Mouse (Mus musculus) liver, embryonic 14.5 days (tissue): ENCODE data around the gene Zfp113. TPM values are rescaled to one million over a fixed set of nuclear protein-coding genes. Genes with fewer than 3 reads are reported as not detected.

Source experiments
- ATAC-seq: fragments of 200-750 bp; cut with Nextera tagmentation; 2 replicates; pipeline ENCODE4 v1.8.0; 2017; ENCODE audit warnings: moderate number of reproducible peaks, mild to moderate bottlenecking, moderate library complexity; ENCODE audit not compliant: insufficient read depth
- DNase-seq, 3 experiments: peaks; one replicate each; pipeline ENCODE4 v3.0.0-alpha.2; 2012 to 2013; ENCODE audit warnings: low read depth in 3 of 3, low spot score in 3 of 3
- H3K27ac ChIP-seq: fragments of 300-500 bp; sonication (generic); 2 replicates; pipeline ENCODE4 v1.5.1; 2014; ENCODE audit warnings: moderate library complexity, mild to moderate bottlenecking, control low read depth, inconsistent platforms
- H3K27me3 ChIP-seq: fragments of 300-500 bp; sonication (generic); 2 replicates; pipeline ENCODE4 v1.6.1; 2014; ENCODE audit warnings: mild to moderate bottlenecking, low read length, moderate library complexity; ENCODE audit not compliant: control insufficient read depth, insufficient read depth
- H3K36me3 ChIP-seq: fragments of 300-500 bp; sonication (generic); replicated peaks from 2 replicates; pipeline ENCODE4 v1.6.1; 2014; ENCODE audit warnings: low read depth; ENCODE audit not compliant: control insufficient read depth, insufficient read depth
- H3K4me1 ChIP-seq, 2 experiments: fragments of 200-500 bp in 1 of 2; fragments of 300-500 bp in 1 of 2; sonication (generic) in 1 of 2; replicated peaks; 2 replicates each; pipeline ENCODE4 v1.6.1; 2012 to 2014; ENCODE audit warnings: antibody characterized with exemption in 1 of 2, inconsistent platforms in 1 of 2, low read length in 1 of 2; ENCODE audit not compliant: control insufficient read depth in 2 of 2, insufficient read depth in 2 of 2
- H3K4me2 ChIP-seq: fragments of 300-500 bp; sonication (generic); 2 replicates; pipeline ENCODE4 v1.6.1; 2014; ENCODE audit warnings: low read depth, mild to moderate bottlenecking, control low read depth, moderate library complexity
- H3K4me3 ChIP-seq, 2 experiments: fragments of 200-500 bp in 1 of 2; fragments of 300-500 bp in 1 of 2; sonication (generic) in 1 of 2; 2 replicates each; pipeline ENCODE4 v1.5.1; 2012 to 2014; ENCODE audit warnings: low read depth in 2 of 2, low read length in 2 of 2, mild to moderate bottlenecking in 2 of 2, control low read depth in 1 of 2, inconsistent platforms in 1 of 2, moderate library complexity in 1 of 2; ENCODE audit not compliant: insufficient read depth in 1 of 2
- H3K9ac ChIP-seq: fragments of 300-500 bp; sonication (generic); replicated peaks from 2 replicates; pipeline ENCODE4 v1.6.1; 2014; ENCODE audit warnings: mild to moderate bottlenecking, control low read depth, moderate library complexity
- H3K9me3 ChIP-seq: fragments of 300-500 bp; sonication (generic); 2 replicates; pipeline ENCODE4 v1.6.1; 2016; ENCODE audit warnings: low read length, mixed read lengths; ENCODE audit not compliant: control insufficient read depth
- CTCF ChIP-seq: IDR thresholded peaks from 2 replicates; pipeline ENCODE4 v1.5.1; 2016; ENCODE audit warnings: antibody characterized with exemption, low read depth, control low read depth
- EP300 ChIP-seq: IDR thresholded peaks from 2 replicates; pipeline ENCODE4 v1.6.1; 2016; ENCODE audit warnings: antibody characterized with exemption, low read depth
- WGBS: fragments of 180-500 bp; shearing (Covaris S2); extraction: QIAGEN DNeasy Blood & Tissue Kit; methylation state at CpG from one replicate; pipeline ENCODE4 v1.1.7; 2014; ENCODE audit not compliant: insufficient replicate concordance; 5-methylcytosine and 5-hydroxymethylcytosine counted together
- polyA plus RNA-seq, 2 experiments: library from polyadenylated mRNA; depleted of rRNA in 1 of 2; stranded (reverse) in 1 of 2; unstranded in 1 of 2; fragments of >200 nt; fragmentation: Nextera tagmentation in 1 of 2; extraction: Ambion mirVana in 1 of 2; gene quantifications; 2 replicates each; pipeline versions ENCODE4 v1.2.1 to v1.2.3; 2012 to 2014

The Zfp113 gene
- polyA plus RNA-seq, 2 experiments = 1.4 to 2.6 TPM

DNA sequence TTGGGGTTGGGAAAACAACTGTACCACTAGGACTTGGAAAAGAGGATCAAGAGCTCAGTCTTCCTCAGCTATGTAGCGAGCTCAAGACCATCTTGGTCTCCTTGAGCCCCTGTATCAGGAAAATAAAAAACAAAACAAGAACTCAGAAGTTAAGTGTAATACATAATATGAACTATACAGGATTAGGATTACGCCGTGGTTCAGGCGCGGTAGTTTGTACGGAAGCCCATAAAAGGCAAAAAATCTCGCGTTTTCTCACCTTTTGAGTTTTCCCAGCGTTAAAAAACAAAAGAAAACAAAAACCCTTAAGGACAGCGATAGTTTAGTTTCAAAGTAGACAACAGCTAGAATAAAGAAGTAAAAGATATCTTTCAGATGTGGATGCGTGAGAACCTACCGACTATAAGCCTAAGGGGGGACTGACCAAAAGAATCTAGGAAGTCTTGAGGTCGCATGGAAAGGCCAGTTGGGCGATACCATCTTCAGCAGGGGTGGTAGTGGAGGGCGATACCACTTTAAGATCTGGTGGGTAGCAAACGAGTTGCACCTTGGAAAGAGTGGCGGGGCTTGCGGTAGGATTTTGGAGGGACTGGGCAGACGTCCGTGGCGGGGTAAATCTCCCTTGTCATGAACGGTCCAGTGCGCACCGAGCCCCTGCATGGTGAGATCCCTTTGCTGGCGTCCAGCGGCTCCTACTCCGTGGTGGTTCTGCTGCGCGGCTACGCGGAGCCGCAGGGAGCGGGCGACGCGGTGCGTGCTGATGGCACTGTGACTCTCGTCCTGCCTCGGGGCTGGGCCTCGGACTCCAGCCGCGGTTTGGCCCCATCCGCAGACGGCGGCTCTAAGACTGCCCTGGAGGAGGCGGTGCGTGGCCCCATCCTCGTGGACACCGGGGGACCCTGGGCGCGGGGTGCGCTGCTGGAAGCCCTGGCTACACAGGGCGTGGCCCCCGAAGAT, 38.5 kb upstream of the Zfp113 start, which contains the start of gene Mblac1:
Gene Mblac1 (plus strand): TSS at position 544 of the 957 bp plus-strand sequence.
- Histone ChIP-seq H3K4me2 (peak within 1 kb of the TSS; percentile 82), H3K9me3 (no peaks in the 10 kb centered on the region), H3K36me3 (peaks cover 5% of the 10 kb centered on the region; the same call in 1 of the 2 replicates), H3K4me1 (peaks cover 0 to 6% of the 10 kb centered on the region in 2 experiments; a peak in 3 of 4 replicates), H3K27ac (peak within 1 kb of the TSS; percentile 22; the same call in 1 of the 2 replicates), H3K9ac (peak within 1 kb of the TSS; percentile 83), H3K4me3 (peak within 1 kb of the TSS; percentile 74 to 81), H3K27me3 (no peaks in the 10 kb centered on the region)
- DNase-seq = peak; percentile 79 to 84 (median 82)
- 5% methylated on average over 54 of the region's 54 CpGs for WGBS
- ATAC-seq = peak; percentile 80
- TF ChIP-seq EP300 = peak; percentile 20; the same call in 1 of the 2 replicates
- TF ChIP-seq CTCF = no peak

DNA sequence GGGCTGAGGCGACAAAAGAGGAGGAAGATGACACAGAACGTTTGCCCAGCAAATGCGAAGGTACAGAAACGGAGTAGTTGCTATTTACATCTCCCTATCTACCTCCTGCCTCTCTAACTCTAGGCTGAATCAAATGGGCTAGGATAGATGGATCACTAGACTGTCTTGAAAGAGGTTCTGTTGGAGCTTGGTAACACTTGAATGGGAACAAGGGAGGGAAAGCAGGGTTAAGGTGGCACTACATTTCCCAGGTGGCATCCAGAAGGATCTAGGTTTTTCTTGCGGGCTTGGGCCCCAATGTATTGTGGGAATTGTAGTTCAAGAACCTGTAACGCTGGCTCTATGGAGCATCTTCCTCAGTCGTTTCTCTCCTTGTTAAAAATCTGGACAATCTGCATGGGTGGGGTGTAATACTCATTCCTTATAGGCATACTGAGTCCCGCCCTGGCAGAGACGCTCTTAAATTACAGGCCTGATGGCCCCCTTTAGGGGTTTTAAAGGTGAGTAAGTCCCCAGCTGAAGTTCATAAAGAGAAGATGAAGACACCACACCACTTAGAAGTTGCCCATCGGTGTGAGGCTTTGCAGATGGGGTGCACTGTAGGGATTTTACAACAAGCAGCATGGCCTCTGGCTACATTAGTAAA, 32.2 kb upstream of the Zfp113 start:
- H3K4me1 ChIP-seq = peaks cover 13 to 14% of the 10 kb centered on the region in 2 experiments
- no peak for TF ChIP-seq EP300
- no peak for TF ChIP-seq CTCF
- ATAC-seq (peak; percentile 81), DNase-seq (peak; percentile 74 to 77 (median 76))
- H3K4me2 ChIP-seq = peak overlapping the region; percentile 93
- H3K9me3 ChIP-seq = no peaks in the 10 kb centered on the region
- no peaks in the 10 kb centered on the region for H3K27me3 ChIP-seq
- H3K27ac ChIP-seq = peak overlapping the region; percentile 81
- peak overlapping the region; percentile 75 to 99 for H3K4me3 ChIP-seq
- peaks cover 8% of the 10 kb centered on the region; the same call in 1 of the 2 replicates for H3K36me3 ChIP-seq
- under 1% methylated on average over 10 of the region's 10 CpGs for WGBS
- peak overlapping the region; percentile 86 for H3K9ac ChIP-seq

DNA sequence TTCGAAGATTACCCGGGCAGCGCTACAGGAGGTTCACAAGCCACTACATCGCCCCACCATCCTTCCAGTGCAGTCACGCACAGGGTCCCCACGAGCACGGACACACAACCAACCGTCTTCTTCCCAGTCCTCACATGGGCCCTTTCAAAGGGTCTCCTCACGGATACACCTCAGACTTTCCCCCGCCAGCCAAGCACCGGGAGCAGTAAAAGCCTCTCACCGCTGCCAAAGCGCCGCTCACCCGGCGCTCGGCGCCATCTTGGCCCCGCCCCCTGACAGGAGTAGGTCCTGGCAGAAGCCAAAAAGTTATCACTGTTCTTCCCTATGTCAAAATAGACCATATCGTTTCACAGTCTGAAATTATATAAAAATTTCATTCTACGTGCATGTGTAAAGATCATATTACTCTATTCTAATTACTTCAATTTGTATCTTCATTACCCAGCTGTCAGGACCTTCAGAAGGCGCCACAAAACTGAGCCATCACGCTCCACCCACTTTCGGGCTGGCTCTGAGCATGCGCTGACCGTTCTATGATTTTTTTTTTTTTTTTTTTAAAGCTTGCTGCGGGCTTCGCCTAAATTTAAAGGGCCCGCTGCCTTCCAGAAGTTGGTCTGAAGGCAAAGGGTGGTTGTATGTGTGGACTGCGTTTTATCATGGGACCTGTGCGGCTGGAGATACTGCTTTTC, 31.6 kb upstream of the Zfp113 start, which contains the start of the genes Taf6 and Cnpy4:
Gene Taf6 (minus strand): TSS at position 502 of the 689 bp plus-strand sequence.
Gene Cnpy4 (plus strand): TSS at position 536 of the 689 bp plus-strand sequence.
- peak; percentile 85 for ATAC-seq
- peaks cover 12% of the 10 kb centered on the region for H3K36me3 ChIP-seq
- WGBS = under 1% methylated on average over 31 of the region's 31 CpGs

DNA sequence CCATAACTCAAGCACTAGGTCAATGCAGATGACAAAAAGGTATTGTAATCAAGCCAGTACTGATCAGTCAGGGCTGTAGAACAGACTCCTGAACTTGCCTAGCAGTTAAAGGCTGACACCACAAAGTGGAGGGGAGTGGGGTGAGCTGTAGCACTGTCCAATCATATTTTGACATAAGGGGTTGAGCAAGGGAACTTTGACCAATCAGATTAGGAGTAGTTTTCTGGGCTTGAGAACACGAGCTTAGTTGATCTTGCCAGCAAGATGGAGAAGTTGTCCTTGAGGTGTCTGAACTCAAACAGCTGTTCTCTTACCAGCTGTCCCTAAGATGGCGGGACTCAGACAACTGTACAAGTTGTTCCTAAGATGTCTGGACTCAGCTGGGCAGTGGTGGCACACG, 17.7 kb upstream of the Zfp113 start:
- TF ChIP-seq EP300 (no peak), CTCF (no peak)
- 59% methylated on average over 3 of the region's 3 CpGs for WGBS
- DNase-seq (no peak), ATAC-seq (no peak)
- Histone ChIP-seq H3K4me3 (peak overlapping the region in 1 of 2 experiments; percentile 88; a peak in 1 of 4 replicates), H3K4me1 (peaks cover 15 to 16% of the 10 kb centered on the region in 2 experiments), H3K36me3 (peaks cover 44% of the 10 kb centered on the region), H3K9me3 (no peaks in the 10 kb centered on the region), H3K27me3 (no peaks in the 10 kb centered on the region), H3K9ac (peak overlapping the region; percentile 18), H3K27ac (no peak overlapping the region; the same call in 1 of the 2 replicates), H3K4me2 (peak overlapping the region; percentile 82)

More for the DNA sequence above, 31.6 kb upstream of the Zfp113 start, which contains the start of the genes Taf6 and Cnpy4:
- Histone ChIP-seq H3K9ac (peak within 1 kb of the TSS; percentile 90), H3K27ac (peak within 1 kb of the TSS; percentile 81), H3K4me3 (peak within 1 kb of the TSS; percentile 75 to 99), H3K9me3 (no peaks in the 10 kb centered on the region), H3K4me2 (peak within 1 kb of the TSS; percentile 93), H3K4me1 (peaks cover 13 to 14% of the 10 kb centered on the region in 2 experiments), H3K27me3 (no peaks in the 10 kb centered on the region)
- DNase-seq = peak; percentile 78 to 86 (median 81)
- TF ChIP-seq CTCF (no peak), EP300 (peak; percentile 97)
